Mouse (Mus musculus): Measurements from ENCODE around the gene AC141477.1. TPM values are rescaled to one million over a fixed set of nuclear protein-coding genes. Genes with fewer than 3 reads are reported as not detected.

The AC141477.1 gene
- polyA plus RNA-seq, 1 experiment from 2014 or later, result not detected

GRCm38 (mm10) chr10:76433925-76434324 is 6.3 kb downstream of the AC141477.1 start:
- Histone ChIP-seq H3K36me3 (ENCODE audit: control insufficient read depth, insufficient read depth, low read length) (peaks cover 62% of the 10 kb centered on the region), H3K9me3 (ENCODE audit: control insufficient read depth, low read length) (no peaks in the 10 kb centered on the region), H3K9ac (replicated peaks; ENCODE audit: low read depth, low read length) (no peak overlapping the region), H3K27ac (ENCODE audit: low read depth, low read length) (no peak overlapping the region), H3K4me2 (ENCODE audit: low read depth, low read length) (no peak overlapping the region), H3K4me3 (ENCODE audit: low read depth, low read length) (no peak overlapping the region), H3K27me3 (ENCODE audit: control insufficient read depth, insufficient read depth, low read length) (no peaks in the 10 kb centered on the region), H3K4me1 (ENCODE audit: control insufficient read depth, insufficient read depth, low read length) (no peaks in the 10 kb centered on the region)
- WGBS, result 96% methylated on average over 11 of the region's 11 CpGs
- ATAC-seq (ENCODE audit: low read depth), result no peak

GRCm38 (mm10) chr10:76425674-76426073 is 14.6 kb downstream of the AC141477.1 start:
- ATAC-seq (ENCODE audit: low read depth), result no peak
- Histone ChIP-seq H3K27ac (ENCODE audit: low read depth, low read length) (no peak overlapping the region), H3K9me3 (ENCODE audit: control insufficient read depth, low read length) (no peaks in the 10 kb centered on the region), H3K9ac (replicated peaks; ENCODE audit: low read depth, low read length) (no peak overlapping the region), H3K36me3 (ENCODE audit: control insufficient read depth, insufficient read depth, low read length) (peaks cover 65% of the 10 kb centered on the region), H3K4me1 (ENCODE audit: control insufficient read depth, insufficient read depth, low read length) (no peaks in the 10 kb centered on the region), H3K4me3 (ENCODE audit: low read depth, low read length) (no peak overlapping the region), H3K4me2 (ENCODE audit: low read depth, low read length) (no peak overlapping the region), H3K27me3 (ENCODE audit: control insufficient read depth, insufficient read depth, low read length) (no peaks in the 10 kb centered on the region)
- WGBS, result 97% methylated on average over 7 of the region's 7 CpGs

- Histone ChIP-seq H3K4me2 (ENCODE audit: low read depth, low read length) (no peak overlapping the region), H3K4me1 (ENCODE audit: control insufficient read depth, insufficient read depth, low read length) (no peaks in the 10 kb centered on the region), H3K36me3 (ENCODE audit: control insufficient read depth, insufficient read depth, low read length) (peaks cover 41% of the 10 kb centered on the region), H3K27ac (ENCODE audit: low read depth, low read length) (no peak overlapping the region), H3K9ac (replicated peaks; ENCODE audit: low read depth, low read length) (no peak overlapping the region), H3K27me3 (ENCODE audit: control insufficient read depth, insufficient read depth, low read length) (no peaks in the 10 kb centered on the region), H3K9me3 (ENCODE audit: control insufficient read depth, low read length) (no peaks in the 10 kb centered on the region), H3K4me3 (ENCODE audit: low read depth, low read length) (no peak overlapping the region)
- ATAC-seq (ENCODE audit: low read depth), result no peak
- WGBS, result 92% methylated on average over 12 of the region's 12 CpGs
Observed at GRCm38 (mm10) chr10:76416811-76417210, 23.4 kb downstream of the AC141477.1 start.

- Histone ChIP-seq H3K4me3 (ENCODE audit: low read depth, low read length) (no peak overlapping the region), H3K4me1 (ENCODE audit: control insufficient read depth, insufficient read depth, low read length) (no peaks in the 10 kb centered on the region), H3K4me2 (ENCODE audit: low read depth, low read length) (no peak overlapping the region), H3K9me3 (ENCODE audit: control insufficient read depth, low read length) (no peaks in the 10 kb centered on the region), H3K36me3 (ENCODE audit: control insufficient read depth, insufficient read depth, low read length) (peaks cover 54% of the 10 kb centered on the region), H3K27me3 (ENCODE audit: control insufficient read depth, insufficient read depth, low read length) (no peaks in the 10 kb centered on the region), H3K9ac (replicated peaks; ENCODE audit: low read depth, low read length) (no peak overlapping the region), H3K27ac (ENCODE audit: low read depth, low read length) (no peak overlapping the region)
- WGBS, result 96% methylated on average over 10 of the region's 10 CpGs
- ATAC-seq (ENCODE audit: low read depth), result no peak
Observed at GRCm38 (mm10) chr10:76408520-76408919, 31.7 kb downstream of the AC141477.1 start.

GRCm38 (mm10) chr10:76392596-76392995 is 47.6 kb downstream of the AC141477.1 start:
- Histone ChIP-seq H3K4me2 (ENCODE audit: low read depth, low read length) (no peak overlapping the region), H3K27ac (ENCODE audit: low read depth, low read length) (no peak overlapping the region), H3K4me1 (ENCODE audit: control insufficient read depth, insufficient read depth, low read length) (no peaks in the 10 kb centered on the region), H3K4me3 (ENCODE audit: low read depth, low read length) (no peak overlapping the region), H3K36me3 (ENCODE audit: control insufficient read depth, insufficient read depth, low read length) (peaks cover 26% of the 10 kb centered on the region), H3K9me3 (ENCODE audit: control insufficient read depth, low read length) (no peaks in the 10 kb centered on the region), H3K27me3 (ENCODE audit: control insufficient read depth, insufficient read depth, low read length) (no peaks in the 10 kb centered on the region), H3K9ac (replicated peaks; ENCODE audit: low read depth, low read length) (no peak overlapping the region)
- WGBS, result 95% methylated on average over 12 of the region's 12 CpGs
- ATAC-seq (ENCODE audit: low read depth), result no peak

- no peak overlapping the region for H3K4me3 ChIP-seq (ENCODE audit: low read depth, low read length)
- no peak overlapping the region for H3K4me2 ChIP-seq (ENCODE audit: low read depth, low read length)
- no peaks in the 10 kb centered on the region for H3K4me1 ChIP-seq (ENCODE audit: control insufficient read depth, insufficient read depth, low read length)
- 86% methylated on average over 9 of the region's 9 CpGs for WGBS
- no peak for ATAC-seq (ENCODE audit: low read depth)
- H3K36me3 ChIP-seq (ENCODE audit: control insufficient read depth, insufficient read depth, low read length), result peaks cover 29% of the 10 kb centered on the region
- H3K9me3 ChIP-seq (ENCODE audit: control insufficient read depth, low read length), result no peaks in the 10 kb centered on the region
- no peak overlapping the region for H3K27ac ChIP-seq (ENCODE audit: low read depth, low read length)
- H3K9ac ChIP-seq (replicated peaks; ENCODE audit: low read depth, low read length), result no peak overlapping the region
- no peaks in the 10 kb centered on the region for H3K27me3 ChIP-seq (ENCODE audit: control insufficient read depth, insufficient read depth, low read length)
Observed at GRCm38 (mm10) chr10:76391786-76392185, 48.5 kb downstream of the AC141477.1 start.

GRCm38 (mm10) chr10:76391166-76391565 is 49.1 kb downstream of the AC141477.1 start:
- Histone ChIP-seq H3K36me3 (ENCODE audit: control insufficient read depth, insufficient read depth, low read length) (peaks cover 35% of the 10 kb centered on the region), H3K4me1 (ENCODE audit: control insufficient read depth, insufficient read depth, low read length) (no peaks in the 10 kb centered on the region)

More at GRCm38 (mm10) chr10:76391166-76391565, 49.1 kb downstream of the AC141477.1 start:
- Histone ChIP-seq H3K9ac (replicated peaks; ENCODE audit: low read depth, low read length) (no peak overlapping the region), H3K4me2 (ENCODE audit: low read depth, low read length) (no peak overlapping the region), H3K27ac (ENCODE audit: low read depth, low read length) (no peak overlapping the region), H3K27me3 (ENCODE audit: control insufficient read depth, insufficient read depth, low read length) (no peaks in the 10 kb centered on the region), H3K9me3 (ENCODE audit: control insufficient read depth, low read length) (no peaks in the 10 kb centered on the region), H3K4me3 (ENCODE audit: low read depth, low read length) (no peak overlapping the region)
- ATAC-seq (ENCODE audit: low read depth), result no peak
- 97% methylated on average over 9 of the region's 9 CpGs for WGBS

Other genes starting within 250 kb of the AC141477.1 start
- 279 and 325 TPM in 2 replicates for gene Prmt2, start 202.6 kb downstream of the AC141477.1 start, polyA plus RNA-seq (2014; fragmentation: Nextera tagmentation; extraction: Ambion mirVana)
- gene S100b, start 186.6 kb downstream of the AC141477.1 start, polyA plus RNA-seq (2014; fragmentation: Nextera tagmentation; extraction: Ambion mirVana), result 2.1 and 5.7 TPM in 2 replicates
- 11.9 and 17.9 TPM in 2 replicates for gene Dip2a, start 95.2 kb downstream of the AC141477.1 start, polyA plus RNA-seq (2014; fragmentation: Nextera tagmentation; extraction: Ambion mirVana)
- gene Pcnt, start 2.3 kb upstream of the AC141477.1 start, polyA plus RNA-seq (2014; fragmentation: Nextera tagmentation; extraction: Ambion mirVana), result 6.9 and 8.2 TPM in 2 replicates
- not detected in 2 replicates for gene 2610028H24Rik, start 8.6 kb upstream of the AC141477.1 start, polyA plus RNA-seq (2014; fragmentation: Nextera tagmentation; extraction: Ambion mirVana)
- gene Mcm3ap, start 28.5 kb upstream of the AC141477.1 start, polyA plus RNA-seq (2014; fragmentation: Nextera tagmentation; extraction: Ambion mirVana), result 67.8 and 75.8 TPM in 2 replicates
- 5.1 and 5.2 TPM in 2 replicates for gene Ybey, start 28.7 kb upstream of the AC141477.1 start, polyA plus RNA-seq (2014; fragmentation: Nextera tagmentation; extraction: Ambion mirVana)
- 34.1 and 39.3 TPM in 2 replicates for gene Lss, start 91.1 kb upstream of the AC141477.1 start, polyA plus RNA-seq (2014; fragmentation: Nextera tagmentation; extraction: Ambion mirVana)
- gene Spatc1l, start 121.8 kb upstream of the AC141477.1 start, polyA plus RNA-seq (2014; fragmentation: Nextera tagmentation; extraction: Ambion mirVana), result 0.15 TPM in 1 of 2 replicates, not detected in the other
- not detected in 2 replicates for gene Ftcd, start 135.2 kb upstream of the AC141477.1 start, polyA plus RNA-seq (2014; fragmentation: Nextera tagmentation; extraction: Ambion mirVana)
- gene Col6a2, start 183.2 kb upstream of the AC141477.1 start, polyA plus RNA-seq (2014; fragmentation: Nextera tagmentation; extraction: Ambion mirVana), result 2.4 and 20.5 TPM in 2 replicates